Mouse (Mus musculus) gastrocnemius, postnatal 36 days (tissue): ENCODE results near the gene Ift122. TPM values are rescaled to one million over a fixed set of nuclear protein-coding genes. Genes with fewer than 3 reads are reported as not detected.

Source experiments
- DNase-seq, 2 experiments: peaks; one replicate each; pipeline ENCODE4 v3.0.0; 2022
- intact Hi-C: fragments of 180-260 bp; cut with DNase I; formaldehyde crosslinking; loops from one replicate; pipeline ENCODE4 v1.15.1; 2025
- total RNA-seq, 2 experiments: library from RNA; stranded (reverse); gene quantifications; 2 replicates each; pipeline ENCODE4 v1.2.3; 2021

The Ift122 gene
- total RNA-seq, 2 experiments from 2014 or later = 4.0 to 8.8 TPM

- intact Hi-C loops = no loop called here
- DNase-seq = no peak
Observed at GRCm38 (mm10) chr6:115972083-115972764, 119.0 kb downstream of the Ift122 start.

GRCm38 (mm10) chr6:115973139-115973875 lies 120.0 kb downstream of the Ift122 start:
- intact Hi-C loops = no loop called here
- DNase-seq = no peak

- intact Hi-C loops = no loop called here
- DNase-seq = no peak
Observed at GRCm38 (mm10) chr6:115973881-115974662, 120.8 kb downstream of the Ift122 start.

GRCm38 (mm10) chr6:115975606-115976005 lies 122.3 kb downstream of the Ift122 start:
- DNase-seq = no peak
- intact Hi-C loops = no loop called here

Other genes starting within 250 kb of the Ift122 start
- 100 to 1,000 TPM; 113 to 117 TPM for gene Raf1, start 176.8 kb upstream of the Ift122 start, total RNA-seq
- under 1 TPM in 1 of 2 experiments, not detected in 1; 0.72 TPM for gene Tmem40, start 91.1 kb upstream of the Ift122 start, total RNA-seq
- 10 to 100 TPM; 66.8 to 71.3 TPM for gene Cand2, start 78.9 kb upstream of the Ift122 start, total RNA-seq
- 100 to 1,000 TPM; 492 to 563 TPM for gene Rpl32, start 44.7 kb upstream of the Ift122 start, total RNA-seq
- under 1 TPM; 0.10 to 0.25 TPM for gene Efcab12, start 15.1 kb upstream of the Ift122 start, total RNA-seq
- under 1 TPM; 0.89 to 0.91 TPM for gene Mbd4, start 99 bp upstream of the Ift122 start, total RNA-seq
- gene Rho, start 78.3 kb downstream of the Ift122 start, total RNA-seq = not detected
- gene H1foo, start 91.5 kb downstream of the Ift122 start, total RNA-seq = not detected
- 10 to 100 TPM; 19.0 to 21.8 TPM for gene Plxnd1, start 141.5 kb downstream of the Ift122 start, total RNA-seq